Mouse (Mus musculus) 3T3-L1 (cell line): ENCODE measurements around the gene Cd1d1.
A peak's percentile ranks its signal among the peaks of the same experiment; 100 is the strongest.

ENCODE experiments used
- DNase-seq: peaks from one replicate; pipeline ENCODE4 v3.0.0-alpha.2; 2015; ENCODE audit warnings: low read depth, low spot score

The Cd1d1 gene

GRCm38 (mm10) chr3:86961395-86961669 is 37.9 kb downstream of the Cd1d1 start:
- DNase-seq: no peak

- DNase-seq: no peak
Measured at GRCm38 (mm10) chr3:86960656-86961394, 38.4 kb downstream of the Cd1d1 start.

DNA sequence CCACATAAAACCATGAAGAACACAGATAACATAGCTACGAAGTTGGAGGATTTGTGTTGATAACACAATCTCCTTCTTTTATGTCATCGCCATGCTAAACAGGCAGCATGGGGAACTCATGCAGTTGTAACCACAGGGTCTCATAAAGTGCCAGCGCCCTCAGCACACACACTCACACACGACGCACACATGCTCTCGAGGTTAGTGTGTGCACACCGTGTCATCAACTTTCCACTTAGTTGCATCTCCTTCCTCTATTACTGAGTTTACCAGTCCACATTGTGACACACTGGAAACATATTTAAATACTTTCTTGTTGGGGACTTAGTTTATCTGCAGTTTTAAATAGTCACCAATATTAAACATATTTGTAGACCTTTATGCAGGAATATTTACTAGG is 40.2 kb downstream of the Cd1d1 start:
- no peak for DNase-seq

DNA sequence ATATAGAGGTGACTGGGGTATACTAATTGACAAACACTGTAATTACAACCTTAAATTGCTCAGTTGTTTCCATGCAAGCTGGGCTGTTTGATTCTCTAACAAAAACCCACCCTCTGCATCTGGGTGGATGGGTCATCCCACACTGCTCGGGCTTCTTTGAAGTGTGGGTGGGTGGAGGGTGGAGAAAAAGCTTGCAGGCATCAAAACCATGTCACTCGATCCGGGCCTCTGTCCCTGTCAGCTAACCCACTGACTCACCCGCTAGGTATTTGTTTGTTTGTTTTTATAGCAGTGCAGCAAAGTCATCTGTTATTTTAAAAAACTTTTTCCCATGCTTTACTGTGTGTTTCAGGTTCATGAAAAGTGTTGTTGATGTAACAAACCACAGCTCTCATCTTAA is 43.9 kb downstream of the Cd1d1 start:
- DNase-seq: peak; percentile 80

- peak; percentile 34 for DNase-seq
Measured at GRCm38 (mm10) chr3:86954521-86954920, 44.7 kb downstream of the Cd1d1 start.

DNA sequence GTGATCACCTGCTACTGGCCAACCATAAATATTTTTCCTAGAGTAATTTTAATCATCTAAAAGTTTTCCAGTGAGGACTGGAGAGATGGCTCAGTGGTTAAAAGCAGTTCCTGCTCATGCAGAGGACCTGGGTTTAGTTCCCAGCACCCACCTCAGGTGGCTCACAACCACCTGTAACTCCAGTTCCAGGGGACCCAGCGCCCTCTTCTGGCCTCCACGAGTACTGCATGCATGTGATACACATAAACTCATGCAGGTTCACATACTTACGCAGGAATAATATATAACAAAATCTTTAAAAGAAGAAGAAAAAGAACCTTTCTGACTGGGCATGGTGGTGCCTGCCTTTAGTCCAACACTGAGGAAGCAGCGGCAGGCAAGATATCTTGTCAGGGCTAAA is 45.4 kb downstream of the Cd1d1 start:
- DNase-seq: no peak

GRCm38 (mm10) chr3:86950652-86951051 is 48.6 kb downstream of the Cd1d1 start:
- DNase-seq: no peak
